Mouse (Mus musculus): ENCODE measurements at regions not wholly inside any gene's neighbourhood (a gene's known extent, or its start where the extent isn't known, plus 50 kb on each side); places are given as distances from the start of the nearest gene placed in this dataset.

DNA sequence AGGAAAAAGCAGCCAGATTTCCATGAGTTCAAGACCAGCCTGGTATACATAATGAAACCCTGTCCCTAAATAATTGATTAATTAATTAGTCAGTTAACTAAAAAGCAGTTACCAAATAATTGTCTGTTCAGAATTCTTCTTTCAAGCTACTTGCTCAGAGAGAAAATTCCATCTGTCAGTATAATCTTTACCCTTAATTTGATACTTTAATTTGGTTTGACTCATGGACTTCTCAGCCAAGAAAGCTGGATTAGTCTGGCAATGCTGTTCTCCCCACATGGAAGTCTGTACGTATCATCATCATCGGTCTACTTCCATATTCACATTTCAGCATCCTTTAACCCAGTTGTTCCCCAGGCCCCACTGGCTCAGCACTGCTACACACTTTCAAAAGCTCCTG lies 461.0 kb upstream of the Sphkap start:
- ATAC-seq (replicated peaks; ENCODE audit: low FRiP score, low read depth) (no peak), DNase-seq (ENCODE audit: low spot score) (no peak)
- Histone ChIP-seq H3K9ac (ENCODE audit: low read depth, low read length) (no peak overlapping the region), H3K4me3 (replicated peaks; ENCODE audit: low read depth, low read length) (no peak overlapping the region), H3K36me3 (ENCODE audit: insufficient read depth, low read length) (no peaks in the 10 kb centered on the region), H3K27ac (no peak overlapping the region), H3K27me3 (ENCODE audit: insufficient read depth, low read length) (no peaks in the 10 kb centered on the region), H3K4me2 (ENCODE audit: low read length) (no peak overlapping the region), H3K9me3 (replicated peaks; ENCODE audit: low read length) (no peaks in the 10 kb centered on the region), H3K4me1 (replicated peaks; ENCODE audit: insufficient read depth, low read length) (no peaks in the 10 kb centered on the region)
- TF ChIP-seq CTCF (IDR thresholded peaks at IDR 0.05; ENCODE audit: low read depth) = no peak
- WGBS = 96% methylated on average over 2 of the region's 2 CpGs

DNA sequence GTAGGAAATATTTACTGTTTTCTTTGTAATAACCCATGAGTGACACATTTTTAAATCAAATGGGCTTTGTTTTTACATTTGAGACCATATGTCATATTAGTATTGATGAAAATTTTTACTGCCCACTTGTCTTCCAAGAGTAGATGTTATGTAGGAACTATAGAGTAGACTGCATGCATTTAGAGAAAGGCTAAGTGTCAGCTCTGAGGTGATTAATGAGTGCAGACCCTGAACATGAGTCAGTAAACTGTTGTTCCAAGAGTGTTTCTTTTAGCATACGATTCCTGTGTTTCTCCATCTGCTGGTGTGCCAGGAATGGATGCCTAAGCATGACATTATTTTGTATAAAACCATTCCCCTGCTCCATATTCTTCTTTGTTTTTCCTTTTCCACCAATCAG lies 454.5 kb upstream of the Sphkap start:
- TF ChIP-seq CTCF (IDR thresholded peaks at IDR 0.05; ENCODE audit: low read depth) = no peak
- Histone ChIP-seq H3K4me1 (replicated peaks; ENCODE audit: insufficient read depth, low read length) (no peaks in the 10 kb centered on the region), H3K36me3 (ENCODE audit: insufficient read depth, low read length) (no peaks in the 10 kb centered on the region), H3K27ac (no peak overlapping the region), H3K9ac (ENCODE audit: low read depth, low read length) (no peak overlapping the region), H3K4me2 (ENCODE audit: low read length) (no peak overlapping the region), H3K9me3 (replicated peaks; ENCODE audit: low read length) (no peaks in the 10 kb centered on the region), H3K4me3 (replicated peaks; ENCODE audit: low read depth, low read length) (no peak overlapping the region), H3K27me3 (ENCODE audit: insufficient read depth, low read length) (no peaks in the 10 kb centered on the region)
- DNase-seq (ENCODE audit: low spot score) = no peak
- WGBS = 21% methylated on average over 1 of the region's 1 CpGs
- ATAC-seq (replicated peaks; ENCODE audit: low FRiP score, low read depth) = no peak

DNA sequence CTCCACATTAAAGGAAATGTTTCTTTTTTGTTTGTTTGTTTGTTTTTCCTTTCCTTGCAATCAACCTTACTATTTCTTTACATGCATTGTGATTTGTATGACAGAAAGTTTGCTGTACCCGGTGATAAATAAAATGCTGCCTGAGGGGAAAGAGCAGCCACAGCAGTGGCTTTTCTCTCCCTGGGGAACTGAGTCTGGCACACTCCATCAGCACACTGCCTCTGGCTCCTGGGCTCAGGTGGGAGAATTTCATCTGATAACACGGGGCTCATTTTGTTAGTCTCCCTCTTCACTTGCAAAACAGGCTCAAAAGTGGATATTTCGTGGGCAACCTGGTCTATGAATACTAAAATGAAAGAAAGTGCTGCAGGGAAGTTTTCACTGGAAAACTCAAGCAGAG lies 454.1 kb upstream of the Sphkap start:
- Histone ChIP-seq H3K27ac (no peak overlapping the region), H3K36me3 (ENCODE audit: insufficient read depth, low read length) (no peaks in the 10 kb centered on the region), H3K9me3 (replicated peaks; ENCODE audit: low read length) (no peaks in the 10 kb centered on the region), H3K4me3 (replicated peaks; ENCODE audit: low read depth, low read length) (no peak overlapping the region), H3K9ac (ENCODE audit: low read depth, low read length) (no peak overlapping the region), H3K27me3 (ENCODE audit: insufficient read depth, low read length) (no peaks in the 10 kb centered on the region), H3K4me2 (ENCODE audit: low read length) (no peak overlapping the region), H3K4me1 (replicated peaks; ENCODE audit: insufficient read depth, low read length) (no peaks in the 10 kb centered on the region)
- WGBS = 59% methylated on average over 3 of the region's 3 CpGs
- no peak for DNase-seq (ENCODE audit: low spot score)
- no peak for ATAC-seq (replicated peaks; ENCODE audit: low FRiP score, low read depth)
- no peak for TF ChIP-seq CTCF (IDR thresholded peaks at IDR 0.05; ENCODE audit: low read depth)

DNA sequence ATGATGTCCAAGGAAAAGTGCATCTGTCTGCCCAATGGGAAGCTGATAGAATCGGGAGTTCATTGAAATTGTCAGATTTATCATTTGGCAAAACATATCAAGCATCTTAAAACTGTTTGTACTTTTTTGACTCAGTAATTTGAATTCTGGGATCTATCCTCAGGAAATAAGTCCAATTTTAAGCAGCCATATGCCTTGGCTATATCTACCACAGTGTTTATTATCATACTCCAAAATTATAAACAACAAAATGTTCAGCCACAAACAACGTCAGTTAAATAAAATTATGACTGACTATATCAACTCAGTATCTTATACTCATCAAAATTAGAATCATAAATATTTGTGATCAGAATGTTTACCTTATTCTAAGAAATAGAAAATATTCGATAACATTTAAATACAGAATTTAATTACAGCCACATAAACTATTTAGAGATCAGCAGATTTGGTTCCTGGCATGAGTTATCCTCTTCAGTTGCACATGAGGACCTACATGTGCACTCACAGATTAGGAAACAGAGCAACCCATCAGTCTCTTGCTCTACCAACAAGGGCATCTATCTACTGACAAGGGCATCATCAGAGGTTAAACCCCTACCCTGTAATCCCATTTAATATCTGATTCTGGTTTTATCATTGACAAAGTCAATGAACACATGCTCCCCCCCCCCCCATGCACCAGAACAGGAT lies 451.9 kb upstream of the Sphkap start:
- H3K4me2 ChIP-seq (ENCODE audit: low read length) = no peak overlapping the region
- WGBS = 82% methylated on average over 3 of the region's 3 CpGs
- H3K4me1 ChIP-seq (replicated peaks; ENCODE audit: insufficient read depth, low read length) = no peaks in the 10 kb centered on the region
- H3K36me3 ChIP-seq (ENCODE audit: insufficient read depth, low read length) = no peaks in the 10 kb centered on the region
- H3K27me3 ChIP-seq (ENCODE audit: insufficient read depth, low read length) = no peaks in the 10 kb centered on the region
- no peak for DNase-seq (ENCODE audit: low spot score)
- no peaks in the 10 kb centered on the region for H3K9me3 ChIP-seq (replicated peaks; ENCODE audit: low read length)
- H3K9ac ChIP-seq (ENCODE audit: low read depth, low read length) = no peak overlapping the region
- TF ChIP-seq CTCF (IDR thresholded peaks at IDR 0.05; ENCODE audit: low read depth) = no peak
- ATAC-seq (replicated peaks; ENCODE audit: low FRiP score, low read depth) = no peak
- no peak overlapping the region for H3K27ac ChIP-seq
- H3K4me3 ChIP-seq (replicated peaks; ENCODE audit: low read depth, low read length) = no peak overlapping the region

DNA sequence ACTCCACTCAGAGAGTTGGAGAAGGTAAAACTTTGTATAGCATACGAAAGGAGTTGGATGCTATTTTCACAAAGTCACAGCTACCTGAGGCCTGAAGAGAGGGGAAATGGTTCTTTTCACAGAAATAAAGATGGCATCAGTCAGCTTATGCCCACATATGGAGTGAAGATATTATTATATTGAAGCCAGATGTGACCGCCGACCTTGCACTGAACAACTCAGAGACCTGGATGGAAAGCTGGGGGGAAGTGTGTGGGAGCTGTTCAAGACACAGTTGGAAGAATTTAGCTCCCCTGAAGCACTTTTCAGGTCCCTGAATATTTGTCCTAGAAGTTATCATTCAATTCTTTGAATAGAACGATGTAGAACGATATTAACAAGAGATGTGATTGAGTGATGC lies 446.0 kb upstream of the Sphkap start:
- TF ChIP-seq CTCF (IDR thresholded peaks at IDR 0.05; ENCODE audit: low read depth) = no peak
- H3K36me3 ChIP-seq (ENCODE audit: insufficient read depth, low read length) = no peaks in the 10 kb centered on the region
- no peak overlapping the region for H3K4me2 ChIP-seq (ENCODE audit: low read length)
- H3K27me3 ChIP-seq (ENCODE audit: insufficient read depth, low read length) = no peaks in the 10 kb centered on the region
- no peak overlapping the region for H3K4me3 ChIP-seq (replicated peaks; ENCODE audit: low read depth, low read length)
- ATAC-seq (replicated peaks; ENCODE audit: low FRiP score, low read depth) (no peak), DNase-seq (ENCODE audit: low spot score) (no peak)
- H3K4me1 ChIP-seq (replicated peaks; ENCODE audit: insufficient read depth, low read length) = no peaks in the 10 kb centered on the region
- H3K9ac ChIP-seq (ENCODE audit: low read depth, low read length) = no peak overlapping the region
- H3K27ac ChIP-seq = no peak overlapping the region
- WGBS = 86% methylated on average over 5 of the region's 5 CpGs
- no peaks in the 10 kb centered on the region for H3K9me3 ChIP-seq (replicated peaks; ENCODE audit: low read length)

DNA sequence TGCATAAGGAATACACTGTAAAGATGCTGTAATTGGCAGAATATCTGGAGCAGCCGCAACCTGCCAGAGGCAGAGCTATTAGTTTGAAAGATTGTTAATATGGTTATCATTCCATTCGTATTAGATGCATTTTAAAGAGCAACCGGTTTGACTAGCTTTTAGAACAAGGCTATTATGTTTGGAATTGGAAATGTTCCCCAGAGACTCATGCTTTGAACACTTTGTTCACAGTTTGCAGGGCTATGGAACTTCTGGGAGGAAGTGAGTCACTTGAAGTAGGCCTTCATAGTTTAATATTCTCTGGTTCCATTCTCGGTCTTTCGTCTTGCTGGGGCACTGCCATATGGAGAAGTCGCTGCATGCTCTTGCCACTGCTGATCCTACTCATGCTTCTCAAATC lies 443.1 kb upstream of the Sphkap start:
- Histone ChIP-seq H3K9ac (ENCODE audit: low read depth, low read length) (no peak overlapping the region), H3K4me3 (replicated peaks; ENCODE audit: low read depth, low read length) (no peak overlapping the region), H3K36me3 (ENCODE audit: insufficient read depth, low read length) (no peaks in the 10 kb centered on the region), H3K9me3 (replicated peaks; ENCODE audit: low read length) (no peaks in the 10 kb centered on the region), H3K27ac (no peak overlapping the region), H3K4me1 (replicated peaks; ENCODE audit: insufficient read depth, low read length) (no peaks in the 10 kb centered on the region), H3K27me3 (ENCODE audit: insufficient read depth, low read length) (no peaks in the 10 kb centered on the region), H3K4me2 (ENCODE audit: low read length) (no peak overlapping the region)
- WGBS = 73% methylated on average over 6 of the region's 6 CpGs
- TF ChIP-seq CTCF (IDR thresholded peaks at IDR 0.05; ENCODE audit: low read depth) = no peak
- ATAC-seq (replicated peaks; ENCODE audit: low FRiP score, low read depth) (no peak), DNase-seq (ENCODE audit: low spot score) (no peak)

DNA sequence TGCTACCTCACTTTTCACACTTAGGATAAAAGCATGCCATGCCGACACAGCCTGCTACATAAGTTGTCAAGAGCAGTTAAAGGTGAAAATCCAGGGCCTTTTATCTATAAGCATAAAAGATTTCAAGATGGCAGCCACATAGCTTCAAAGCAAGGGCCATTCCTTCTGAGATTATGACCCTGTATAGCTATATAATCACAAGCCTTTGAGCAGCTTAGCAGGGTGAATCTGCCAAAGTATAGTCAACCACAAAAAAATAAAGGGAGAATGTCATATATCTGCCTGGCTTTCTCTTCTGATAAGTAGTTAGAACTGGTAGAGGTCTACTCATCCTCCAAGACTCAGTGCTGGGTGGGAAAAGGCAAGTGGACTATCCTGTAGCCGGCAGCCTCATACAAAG lies 440.4 kb upstream of the Sphkap start:
- DNase-seq (ENCODE audit: low spot score) (no peak), ATAC-seq (replicated peaks; ENCODE audit: low FRiP score, low read depth) (no peak)
- no peaks in the 10 kb centered on the region for H3K27me3 ChIP-seq (ENCODE audit: insufficient read depth, low read length)
- no peak overlapping the region for H3K9ac ChIP-seq (ENCODE audit: low read depth, low read length)
- 90% methylated on average over 2 of the region's 2 CpGs for WGBS
- no peak for TF ChIP-seq CTCF (IDR thresholded peaks at IDR 0.05; ENCODE audit: low read depth)
- no peaks in the 10 kb centered on the region for H3K36me3 ChIP-seq (ENCODE audit: insufficient read depth, low read length)
- no peak overlapping the region for H3K4me3 ChIP-seq (replicated peaks; ENCODE audit: low read depth, low read length)
- H3K4me1 ChIP-seq (replicated peaks; ENCODE audit: insufficient read depth, low read length) = no peaks in the 10 kb centered on the region
- no peaks in the 10 kb centered on the region for H3K9me3 ChIP-seq (replicated peaks; ENCODE audit: low read length)
- H3K4me2 ChIP-seq (ENCODE audit: low read length) = no peak overlapping the region
- H3K27ac ChIP-seq = no peak overlapping the region

Measured in kidney, postnatal 0 days (tissue).